Mouse (Mus musculus): ENCODE data around the gene Clcf1.
A peak's percentile ranks its signal among the peaks of the same experiment; 100 is the strongest.

Gene Clcf1

DNA sequence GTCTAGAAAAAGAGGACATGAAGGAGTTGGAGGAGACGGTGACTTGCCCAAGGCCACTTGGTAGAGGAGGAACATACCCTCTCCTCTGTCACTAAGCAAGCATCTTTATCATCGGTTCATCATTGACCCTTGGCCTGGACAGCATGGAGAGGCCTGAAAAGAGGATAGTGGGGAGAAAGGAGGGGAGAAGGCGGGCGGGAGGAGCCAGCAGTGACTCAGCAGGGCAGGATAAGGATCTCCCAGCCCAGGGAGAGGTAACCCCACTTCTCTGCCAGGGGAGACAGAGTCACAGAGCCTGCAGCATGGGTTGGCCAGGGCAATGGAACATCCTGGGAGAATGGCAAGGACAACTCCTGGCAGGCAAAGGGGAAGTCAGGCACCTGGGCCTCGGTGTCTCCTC lies 5.5 kb upstream of the Clcf1 start:
- Histone ChIP-seq H3K9me3 (ENCODE audit: low read length) (no peaks in the 10 kb centered on the region), H3K4me3 (replicated peaks; ENCODE audit: low read length) (peak overlapping the region; percentile 52), H3K4me1 (replicated peaks; ENCODE audit: low read depth, low read length) (peaks cover 73% of the 10 kb centered on the region), H3K27me3 (ENCODE audit: insufficient read depth, low read length) (peaks cover 36% of the 10 kb centered on the region), H3K36me3 (ENCODE audit: insufficient read depth, low read length) (no peaks in the 10 kb centered on the region)
- TF ChIP-seq NANOG (IDR thresholded peaks at IDR 0.05; ENCODE audit: borderline replicate concordance, low read length) (no peak), CTCF (conservative IDR thresholded peaks at IDR 0.05; ENCODE audit: low read length) (no peak), POU5F1 (IDR thresholded peaks at IDR 0.05; ENCODE audit: borderline replicate concordance, low read length) (no peak)

DNA sequence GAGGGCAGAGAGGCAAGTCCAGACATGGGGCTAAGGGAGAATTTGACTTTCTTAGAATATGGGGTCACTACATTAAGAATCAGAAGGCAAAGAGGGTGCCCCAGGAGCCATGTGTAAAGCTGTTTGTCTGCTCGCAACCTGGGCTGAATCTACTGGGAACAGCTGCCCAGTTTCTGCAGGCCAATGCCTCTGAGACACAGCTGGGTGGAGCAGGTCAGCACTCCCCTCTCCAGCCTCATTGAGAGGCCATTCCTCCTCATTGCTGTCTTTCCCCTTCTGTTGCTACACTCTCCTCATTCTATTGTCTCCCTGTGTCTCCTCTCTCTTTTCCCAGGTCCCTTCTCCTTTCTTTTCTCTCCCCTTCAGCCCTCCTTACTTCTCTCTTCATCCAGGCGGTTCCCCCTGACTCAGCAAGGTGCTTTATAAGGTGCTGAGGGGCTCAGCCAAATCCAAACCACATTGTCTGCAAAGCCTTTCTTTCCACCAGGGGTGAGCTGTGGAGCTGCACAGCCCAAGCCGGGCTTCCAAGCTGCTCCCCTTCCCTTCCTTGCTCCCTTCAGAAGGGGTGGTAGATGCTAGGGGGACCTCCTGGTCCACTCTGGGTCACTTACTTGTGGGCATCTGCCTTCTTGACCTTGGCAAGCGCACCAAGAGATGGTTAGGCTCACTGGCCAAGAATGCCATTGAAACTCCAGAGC lies 2.0 kb upstream of the Clcf1 start:
- Histone ChIP-seq H3K9me3 (ENCODE audit: low read length) (no peaks in the 10 kb centered on the region), H3K36me3 (ENCODE audit: insufficient read depth, low read length) (no peaks in the 10 kb centered on the region), H3K4me3 (replicated peaks; ENCODE audit: low read length) (no peak overlapping the region), H3K27me3 (ENCODE audit: insufficient read depth, low read length) (peaks cover 66% of the 10 kb centered on the region), H3K4me1 (replicated peaks; ENCODE audit: low read depth, low read length) (peaks cover 68% of the 10 kb centered on the region)
- TF ChIP-seq CTCF (conservative IDR thresholded peaks at IDR 0.05; ENCODE audit: low read length) (no peak), POU5F1 (IDR thresholded peaks at IDR 0.05; ENCODE audit: borderline replicate concordance, low read length) (no peak), NANOG (IDR thresholded peaks at IDR 0.05; ENCODE audit: borderline replicate concordance, low read length) (no peak)

GRCm38 (mm10) chr19:4213524-4213974 lies 489 bp upstream of the Clcf1 start:
- TF ChIP-seq POU5F1 (IDR thresholded peaks at IDR 0.05; ENCODE audit: borderline replicate concordance, low read length) = no peak
- no peak for TF ChIP-seq CTCF (conservative IDR thresholded peaks at IDR 0.05; ENCODE audit: low read length)
- no peak for TF ChIP-seq NANOG (IDR thresholded peaks at IDR 0.05; ENCODE audit: borderline replicate concordance, low read length)
- no peaks in the 10 kb centered on the region for H3K9me3 ChIP-seq (ENCODE audit: low read length)
- H3K27me3 ChIP-seq (ENCODE audit: insufficient read depth, low read length) = peaks cover 78% of the 10 kb centered on the region
- peaks cover 53% of the 10 kb centered on the region for H3K4me1 ChIP-seq (replicated peaks; ENCODE audit: low read depth, low read length)
- no peaks in the 10 kb centered on the region for H3K36me3 ChIP-seq (ENCODE audit: insufficient read depth, low read length)
- peak overlapping the region; percentile 87 for H3K4me3 ChIP-seq (replicated peaks; ENCODE audit: low read length)

GRCm38 (mm10) chr19:4214771-4215450 lies 873 bp downstream of the Clcf1 start:
- Histone ChIP-seq H3K4me1 (replicated peaks; ENCODE audit: low read depth, low read length) (peaks cover 48% of the 10 kb centered on the region), H3K4me3 (replicated peaks; ENCODE audit: low read length) (peak overlapping the region; percentile 87), H3K36me3 (ENCODE audit: insufficient read depth, low read length) (no peaks in the 10 kb centered on the region), H3K9me3 (ENCODE audit: low read length) (no peaks in the 10 kb centered on the region), H3K27me3 (ENCODE audit: insufficient read depth, low read length) (peaks cover 86% of the 10 kb centered on the region)
- no peak for TF ChIP-seq POU5F1 (IDR thresholded peaks at IDR 0.05; ENCODE audit: borderline replicate concordance, low read length)
- no peak for TF ChIP-seq NANOG (IDR thresholded peaks at IDR 0.05; ENCODE audit: borderline replicate concordance, low read length)
- TF ChIP-seq CTCF (conservative IDR thresholded peaks at IDR 0.05; ENCODE audit: low read length) = no peak

DNA sequence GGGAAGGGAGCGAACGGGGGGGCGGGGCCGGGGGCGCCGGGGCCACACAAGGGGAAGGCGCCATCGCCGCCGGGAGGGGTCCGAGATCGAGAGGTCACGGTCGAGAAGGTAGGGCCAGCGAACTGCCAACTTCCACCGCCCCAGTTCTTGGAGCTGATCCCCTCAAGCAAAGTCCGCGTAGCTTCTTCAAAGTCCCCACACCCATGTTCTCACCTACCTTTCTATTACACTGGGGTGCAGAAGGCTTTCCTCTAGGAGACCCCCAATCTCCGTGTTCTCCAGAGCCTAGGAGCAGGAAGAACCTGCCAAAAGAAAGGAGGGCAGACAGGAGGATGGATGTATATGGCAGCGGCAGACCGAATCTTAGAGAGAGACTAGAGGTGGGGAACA lies 1.4 kb downstream of the Clcf1 start:
- peaks cover 87% of the 10 kb centered on the region for H3K27me3 ChIP-seq (ENCODE audit: insufficient read depth, low read length)
- H3K9me3 ChIP-seq (ENCODE audit: low read length) = no peaks in the 10 kb centered on the region
- no peaks in the 10 kb centered on the region for H3K36me3 ChIP-seq (ENCODE audit: insufficient read depth, low read length)
- TF ChIP-seq NANOG (IDR thresholded peaks at IDR 0.05; ENCODE audit: borderline replicate concordance, low read length) (no peak), CTCF (conservative IDR thresholded peaks at IDR 0.05; ENCODE audit: low read length) (no peak), POU5F1 (IDR thresholded peaks at IDR 0.05; ENCODE audit: borderline replicate concordance, low read length) (no peak)
- H3K4me3 ChIP-seq (replicated peaks; ENCODE audit: low read length) = peak overlapping the region; percentile 87
- H3K4me1 ChIP-seq (replicated peaks; ENCODE audit: low read depth, low read length) = peaks cover 54% of the 10 kb centered on the region

- Histone ChIP-seq H3K4me3 (replicated peaks; ENCODE audit: low read length) (no peak overlapping the region), H3K4me1 (replicated peaks; ENCODE audit: low read depth, low read length) (peaks cover 60% of the 10 kb centered on the region), H3K36me3 (ENCODE audit: insufficient read depth, low read length) (no peaks in the 10 kb centered on the region), H3K9me3 (ENCODE audit: low read length) (no peaks in the 10 kb centered on the region), H3K27me3 (ENCODE audit: insufficient read depth, low read length) (peaks cover 85% of the 10 kb centered on the region)
- TF ChIP-seq CTCF (conservative IDR thresholded peaks at IDR 0.05; ENCODE audit: low read length) = 0 out of 2 replicates have a peak, but pooled peaks have one; percentile 4
- no peak for TF ChIP-seq POU5F1 (IDR thresholded peaks at IDR 0.05; ENCODE audit: borderline replicate concordance, low read length)
Observed at GRCm38 (mm10) chr19:4216041-4216685, 2.1 kb downstream of the Clcf1 start.

DNA sequence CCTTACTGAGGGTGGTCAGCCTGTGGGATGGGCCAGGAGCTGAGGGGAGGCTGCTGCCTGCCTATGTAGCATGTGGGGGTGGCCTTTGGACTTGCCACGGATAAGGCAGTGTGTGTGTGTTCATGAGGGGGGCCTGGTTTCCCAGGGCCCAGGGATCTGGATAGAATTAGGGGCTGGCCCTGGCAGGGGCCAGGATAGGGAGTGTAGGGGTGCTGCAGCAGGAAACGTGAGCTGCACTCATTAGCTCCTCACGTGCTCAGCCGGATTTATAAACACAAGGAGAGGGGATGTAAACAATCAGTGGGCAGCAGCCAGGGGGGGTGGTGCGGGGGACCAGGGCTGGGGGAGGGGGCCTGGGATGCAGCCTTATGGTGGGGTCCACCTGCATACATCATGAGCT lies 3.1 kb downstream of the Clcf1 start:
- no peak for TF ChIP-seq POU5F1 (IDR thresholded peaks at IDR 0.05; ENCODE audit: borderline replicate concordance, low read length)
- no peak for TF ChIP-seq CTCF (conservative IDR thresholded peaks at IDR 0.05; ENCODE audit: low read length)
- no peak for TF ChIP-seq NANOG (IDR thresholded peaks at IDR 0.05; ENCODE audit: borderline replicate concordance, low read length)
- Histone ChIP-seq H3K4me1 (replicated peaks; ENCODE audit: low read depth, low read length) (peaks cover 59% of the 10 kb centered on the region), H3K27me3 (ENCODE audit: insufficient read depth, low read length) (peaks cover 85% of the 10 kb centered on the region), H3K9me3 (ENCODE audit: low read length) (no peaks in the 10 kb centered on the region), H3K36me3 (ENCODE audit: insufficient read depth, low read length) (no peaks in the 10 kb centered on the region), H3K4me3 (replicated peaks; ENCODE audit: low read length) (no peak overlapping the region)

- Histone ChIP-seq H3K9me3 (ENCODE audit: low read length) (no peaks in the 10 kb centered on the region), H3K4me1 (replicated peaks; ENCODE audit: low read depth, low read length) (peaks cover 54% of the 10 kb centered on the region), H3K27me3 (ENCODE audit: insufficient read depth, low read length) (peaks cover 86% of the 10 kb centered on the region), H3K4me3 (replicated peaks; ENCODE audit: low read length) (no peak overlapping the region), H3K36me3 (ENCODE audit: insufficient read depth, low read length) (no peaks in the 10 kb centered on the region)
- TF ChIP-seq POU5F1 (IDR thresholded peaks at IDR 0.05; ENCODE audit: borderline replicate concordance, low read length) = no peak
- TF ChIP-seq CTCF (conservative IDR thresholded peaks at IDR 0.05; ENCODE audit: low read length) = no peak
- TF ChIP-seq NANOG (IDR thresholded peaks at IDR 0.05; ENCODE audit: borderline replicate concordance, low read length) = no peak
Observed at GRCm38 (mm10) chr19:4217855-4218254, 3.8 kb downstream of the Clcf1 start.
